Mouse (Mus musculus): Measurements from ENCODE around the gene Zfp511.
A peak's percentile ranks its signal among the peaks of the same experiment; 100 is the strongest.

The Zfp511 gene

GRCm38 (mm10) chr7:140036281-140037170 lies at the start of gene Zfp511, which contains the start of gene Tubgcp2:
Zfp511 (plus strand) TSS chr7:140036391.
Tubgcp2 (minus strand) TSS chr7:140036669.
- DNase-seq (ENCODE audit: low spot score in 2 of 2) = peak; percentile 95

- no peak for DNase-seq (ENCODE audit: low spot score in 2 of 2)
Observed at GRCm38 (mm10) chr7:139988272-139988671, 47.9 kb upstream of the Zfp511 start.

- no peak for DNase-seq (ENCODE audit: low spot score in 2 of 2)
Observed at GRCm38 (mm10) chr7:139990864-139991394, 45.3 kb upstream of the Zfp511 start.

- DNase-seq (ENCODE audit: low spot score in 2 of 2) = no peak
Observed at GRCm38 (mm10) chr7:139992406-139992805, 43.8 kb upstream of the Zfp511 start, which contains the start of gene Adam8. Adam8 (minus strand) TSS chr7:139992562.

GRCm38 (mm10) chr7:139993532-139993931 lies 42.7 kb upstream of the Zfp511 start:
- no peak for DNase-seq (ENCODE audit: low spot score in 2 of 2)

- DNase-seq (ENCODE audit: low spot score in 2 of 2) = no peak
Observed at GRCm38 (mm10) chr7:139994202-139994601, 42.0 kb upstream of the Zfp511 start.

GRCm38 (mm10) chr7:139994676-139995075 lies 41.5 kb upstream of the Zfp511 start:
- DNase-seq (ENCODE audit: low spot score in 2 of 2) = peak; percentile 60 to 72

GRCm38 (mm10) chr7:139998691-139999350 lies 37.4 kb upstream of the Zfp511 start:
- DNase-seq (ENCODE audit: low spot score in 2 of 2) = peak in 1 of 2 experiments; percentile 22

GRCm38 (mm10) chr7:140001086-140001740 lies 35.0 kb upstream of the Zfp511 start:
- DNase-seq (ENCODE audit: low spot score in 2 of 2) = peak in 1 of 2 experiments; percentile 12

- peak in 1 of 2 experiments; percentile 11 for DNase-seq (ENCODE audit: low spot score in 2 of 2)
Observed at GRCm38 (mm10) chr7:140004666-140005065, 31.5 kb upstream of the Zfp511 start.

- peak in 1 of 2 experiments; percentile 13 for DNase-seq (ENCODE audit: low spot score in 2 of 2)
Observed at GRCm38 (mm10) chr7:140006861-140007611, 29.2 kb upstream of the Zfp511 start.

GRCm38 (mm10) chr7:140007781-140008180 lies 28.4 kb upstream of the Zfp511 start:
- peak; percentile 14 to 15 for DNase-seq (ENCODE audit: low spot score in 2 of 2)

GRCm38 (mm10) chr7:140011336-140011735 lies 24.9 kb upstream of the Zfp511 start:
- DNase-seq (ENCODE audit: low spot score in 2 of 2) = peak in 1 of 2 experiments; percentile 15

GRCm38 (mm10) chr7:140031771-140032170 lies 4.4 kb upstream of the Zfp511 start:
- peak in 1 of 2 experiments; percentile 9 for DNase-seq (ENCODE audit: low spot score in 2 of 2)

- peak in 1 of 2 experiments; percentile 8 for DNase-seq (ENCODE audit: low spot score in 2 of 2)
Observed at GRCm38 (mm10) chr7:140032366-140032765, 3.8 kb upstream of the Zfp511 start.

GRCm38 (mm10) chr7:140033386-140033785 lies 2.8 kb upstream of the Zfp511 start:
- peak; percentile 17 to 19 for DNase-seq (ENCODE audit: low spot score in 2 of 2)

GRCm38 (mm10) chr7:140035456-140035855 lies 735 bp upstream of the Zfp511 start:
- DNase-seq (ENCODE audit: low spot score in 2 of 2) = peak in 1 of 2 experiments; percentile 9

- peak in 1 of 2 experiments; percentile 22 for DNase-seq (ENCODE audit: low spot score in 2 of 2)
Observed at GRCm38 (mm10) chr7:140037171-140037555, 972 bp downstream of the Zfp511 start.

- no peak for DNase-seq (ENCODE audit: low spot score in 2 of 2)
Observed at GRCm38 (mm10) chr7:140042728-140043127, 6.5 kb downstream of the Zfp511 start.

- DNase-seq (ENCODE audit: low spot score in 2 of 2) = no peak
Observed at GRCm38 (mm10) chr7:140045546-140045945, 9.4 kb downstream of the Zfp511 start.

- peak in 1 of 2 experiments; percentile 45 for DNase-seq (ENCODE audit: low spot score in 2 of 2)
Observed at GRCm38 (mm10) chr7:140047811-140048311, 11.7 kb downstream of the Zfp511 start.

All from right cerebral cortex, postnatal 10 days (tissue).